Mouse (Mus musculus) C2C12 (cell line): ENCODE data around the gene Dnm1.

Experiments used
- CTCF ChIP-seq: IDR thresholded peaks from one replicate; pipeline ENCODE4 v1.5.1; 2011; ENCODE audit not compliant: control insufficient read depth, insufficient read depth, insufficient read length
- FOSL1 ChIP-seq: IDR thresholded peaks from one replicate; pipeline ENCODE4 v1.8.0; 2011; ENCODE audit warnings: mild to moderate bottlenecking, low read length; ENCODE audit not compliant: poor library complexity, insufficient read depth, severe bottlenecking
- MAX ChIP-seq: IDR thresholded peaks from one replicate; pipeline ENCODE4 v1.6.1; 2011; ENCODE audit warnings: mild to moderate bottlenecking, control low read depth
- MYOD1 ChIP-seq: IDR thresholded peaks from one replicate; pipeline ENCODE4 v1.6.1; 2011; ENCODE audit warnings: low read depth; ENCODE audit not compliant: control insufficient read depth, insufficient read length
- MYOG ChIP-seq: IDR thresholded peaks from one replicate; pipeline ENCODE4 v1.6.1; 2011; ENCODE audit not compliant: control insufficient read depth, insufficient read length; ENCODE audit errors: extremely low read depth
- USF1 ChIP-seq: IDR thresholded peaks from one replicate; pipeline ENCODE4 v1.6.1; 2011; ENCODE audit warnings: low read depth, mild to moderate bottlenecking, control low read depth, moderate library complexity

DNA sequence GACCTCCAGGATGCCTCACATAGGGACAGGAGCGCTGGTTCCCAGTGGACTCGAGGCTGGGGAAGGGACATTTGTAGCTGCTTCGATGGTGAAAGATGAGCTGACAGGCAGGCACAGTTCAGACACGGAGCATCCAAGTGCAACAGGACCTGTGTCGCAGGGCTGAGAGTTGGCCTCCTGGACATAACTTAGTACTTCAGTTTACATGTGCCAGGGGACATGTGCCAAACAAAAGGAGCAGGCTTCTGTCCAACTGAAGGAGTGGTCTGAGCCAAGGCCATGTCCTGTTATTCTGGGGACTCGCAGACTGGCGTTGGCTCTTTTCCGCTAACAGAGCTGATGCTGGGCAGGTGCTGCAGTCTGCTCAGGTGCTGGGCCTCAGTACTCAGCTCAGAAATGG, 58.8 kb downstream of the Dnm1 start:
- TF ChIP-seq CTCF (no peak), MYOD1 (no peak), MAX (no peak), USF1 (no peak), MYOG (no peak), FOSL1 (no peak)
